Mouse (Mus musculus): ENCODE measurements around the gene Alg9. TPM values are rescaled to one million over a fixed set of nuclear protein-coding genes. Genes with fewer than 3 reads are reported as not detected.

Alg9 gene
- polyA plus RNA-seq, 1 experiment = 23.2 TPM

DNA sequence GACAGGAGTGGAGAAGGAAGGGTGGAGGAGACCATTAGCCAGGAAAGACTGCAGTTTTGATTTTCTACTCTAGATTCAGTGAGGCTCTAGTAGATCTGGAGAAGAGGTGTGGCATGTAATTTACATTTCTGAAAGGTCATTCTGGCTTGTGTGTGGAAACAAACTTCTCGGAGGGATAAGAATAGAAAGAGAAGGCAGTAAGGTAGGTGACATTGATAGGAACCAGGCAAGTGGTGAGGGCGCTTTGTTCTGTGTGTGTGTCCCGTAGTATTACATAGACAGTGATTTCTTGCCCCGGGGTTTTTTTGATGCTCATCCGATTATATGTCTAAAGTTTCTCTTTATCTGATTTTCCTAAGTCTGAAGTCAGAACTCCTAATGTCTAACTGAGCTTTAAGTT, 90.1 kb downstream of the Alg9 start:
- DNase-seq = no peak
- Histone ChIP-seq H3K36me3 (ENCODE audit: control insufficient read depth, insufficient read depth, low read length) (peaks cover 47% of the 10 kb centered on the region), H3K27me3 (ENCODE audit: control insufficient read depth, insufficient read depth, low read length) (no peaks in the 10 kb centered on the region), H3K27ac (ENCODE audit: control insufficient read depth, insufficient read depth, low read length) (no peak overlapping the region), H3K4me1 (replicated peaks; ENCODE audit: control insufficient read depth, insufficient read depth, low read length) (peaks cover 11% of the 10 kb centered on the region), H3K4me3 (ENCODE audit: control insufficient read depth, insufficient read depth, low read length) (no peak overlapping the region)
- 95% methylated on average over 5 of the region's 5 CpGs for WGBS
- TF ChIP-seq POLR2A (IDR thresholded peaks at IDR 0.05; ENCODE audit: control insufficient read depth, extremely low read depth, insufficient read depth, low read length, poor library complexity) (no peak), CTCF (IDR thresholded peaks at IDR 0.05; ENCODE audit: borderline replicate concordance, control insufficient read depth, extremely low read depth, insufficient read depth, low read length, poor library complexity) (no peak)

DNA sequence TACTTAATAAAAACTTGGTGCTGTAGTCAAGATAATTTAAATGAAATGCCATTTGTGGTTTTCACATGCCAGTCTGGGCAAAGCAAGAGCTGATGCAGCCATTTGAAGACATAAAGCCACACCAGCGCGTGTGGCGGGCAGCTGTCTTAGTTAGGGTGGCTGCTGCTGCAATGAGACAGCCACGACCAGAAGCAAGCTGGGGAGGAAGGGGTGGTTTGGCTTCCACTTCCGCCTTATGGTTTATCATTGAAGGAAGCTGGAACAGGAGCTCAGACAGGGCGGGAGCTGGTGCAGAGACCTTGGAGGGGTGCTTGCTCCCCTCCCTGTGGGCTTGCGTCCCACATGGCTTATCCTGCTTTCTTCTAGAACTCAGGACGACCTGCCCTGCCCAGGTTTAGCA, 91.0 kb downstream of the Alg9 start:
- H3K27ac ChIP-seq (ENCODE audit: control insufficient read depth, insufficient read depth, low read length) = no peak overlapping the region
- peak; percentile 40 for DNase-seq
- TF ChIP-seq POLR2A (IDR thresholded peaks at IDR 0.05; ENCODE audit: control insufficient read depth, extremely low read depth, insufficient read depth, low read length, poor library complexity) (no peak), CTCF (IDR thresholded peaks at IDR 0.05; ENCODE audit: borderline replicate concordance, control insufficient read depth, extremely low read depth, insufficient read depth, low read length, poor library complexity) (no peak)
- 18% methylated on average over 8 of the region's 8 CpGs for WGBS
- H3K27me3 ChIP-seq (ENCODE audit: control insufficient read depth, insufficient read depth, low read length) = no peaks in the 10 kb centered on the region
- peaks cover 11% of the 10 kb centered on the region for H3K4me1 ChIP-seq (replicated peaks; ENCODE audit: control insufficient read depth, insufficient read depth, low read length)
- H3K4me3 ChIP-seq (ENCODE audit: control insufficient read depth, insufficient read depth, low read length) = no peak overlapping the region
- H3K36me3 ChIP-seq (ENCODE audit: control insufficient read depth, insufficient read depth, low read length) = peaks cover 56% of the 10 kb centered on the region

DNA sequence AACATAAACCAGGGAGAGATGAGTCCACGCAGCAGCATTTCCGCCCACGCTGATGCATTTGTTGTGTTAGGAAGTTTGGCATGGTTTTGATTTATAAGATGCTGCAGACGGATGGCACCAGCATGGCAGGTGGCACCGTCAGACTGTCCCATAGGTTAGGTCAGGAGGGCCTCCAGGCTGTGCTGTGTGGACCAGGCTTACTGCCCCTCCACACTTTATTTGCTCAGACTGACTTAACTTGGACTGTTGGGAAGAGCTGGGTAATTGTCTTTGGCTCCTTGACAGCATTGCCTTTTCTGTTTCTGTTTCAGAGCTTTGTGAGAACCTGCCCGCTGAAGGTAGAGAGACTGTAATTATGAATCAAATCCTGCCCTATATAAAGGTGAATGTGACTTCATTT, 92.2 kb downstream of the Alg9 start:
- 99% methylated on average over 6 of the region's 6 CpGs for WGBS
- Histone ChIP-seq H3K4me1 (replicated peaks; ENCODE audit: control insufficient read depth, insufficient read depth, low read length) (peaks cover 11% of the 10 kb centered on the region), H3K27me3 (ENCODE audit: control insufficient read depth, insufficient read depth, low read length) (no peaks in the 10 kb centered on the region), H3K4me3 (ENCODE audit: control insufficient read depth, insufficient read depth, low read length) (no peak overlapping the region), H3K36me3 (ENCODE audit: control insufficient read depth, insufficient read depth, low read length) (peaks cover 51% of the 10 kb centered on the region), H3K27ac (ENCODE audit: control insufficient read depth, insufficient read depth, low read length) (no peak overlapping the region)
- DNase-seq = no peak
- no peak for TF ChIP-seq CTCF (IDR thresholded peaks at IDR 0.05; ENCODE audit: borderline replicate concordance, control insufficient read depth, extremely low read depth, insufficient read depth, low read length, poor library complexity)

DNA sequence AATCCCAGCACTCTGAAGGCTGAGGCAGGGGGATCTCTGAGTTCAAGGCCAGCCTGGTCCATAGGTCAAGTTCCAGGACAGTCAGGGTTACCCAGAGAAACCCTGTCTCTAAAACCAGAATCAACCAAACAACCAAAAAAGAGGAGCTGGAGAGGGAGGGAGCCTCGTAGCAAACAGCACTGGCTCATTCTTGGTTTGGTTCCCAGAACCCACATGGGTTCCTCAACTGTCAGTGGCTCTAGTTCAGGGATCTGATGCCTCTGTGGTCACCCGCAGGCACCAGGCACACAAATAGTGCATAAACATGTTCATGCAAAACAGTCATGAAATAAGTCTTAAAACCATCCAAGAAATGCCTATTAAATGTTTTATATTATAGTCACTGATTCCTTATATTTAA, 93.4 kb downstream of the Alg9 start:
- no peak for DNase-seq

DNA sequence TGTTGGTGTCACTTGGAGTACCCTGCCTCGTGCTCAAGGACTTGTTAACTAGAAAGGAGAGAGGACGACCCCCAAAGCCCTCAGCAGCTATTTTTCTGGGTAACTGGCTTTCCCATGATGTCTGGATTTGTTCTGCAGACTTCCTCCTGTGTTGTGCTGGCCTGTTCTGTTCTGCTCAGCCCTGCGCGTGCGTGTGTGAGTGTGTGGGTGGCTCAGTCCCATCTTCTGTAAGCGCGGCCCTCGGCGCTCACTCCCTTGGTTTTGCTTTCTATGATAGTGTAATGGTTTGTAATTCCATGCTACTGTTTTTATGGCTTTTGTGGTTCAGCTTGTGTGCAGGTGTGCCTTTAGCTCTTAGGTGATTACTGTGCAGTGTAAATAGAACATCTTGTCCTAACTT, 98.4 kb downstream of the Alg9 start:
- H3K4me3 ChIP-seq (ENCODE audit: control insufficient read depth, insufficient read depth, low read length) = no peak overlapping the region
- peaks cover 52% of the 10 kb centered on the region for H3K36me3 ChIP-seq (ENCODE audit: control insufficient read depth, insufficient read depth, low read length)
- no peaks in the 10 kb centered on the region for H3K27me3 ChIP-seq (ENCODE audit: control insufficient read depth, insufficient read depth, low read length)
- no peak overlapping the region for H3K27ac ChIP-seq (ENCODE audit: control insufficient read depth, insufficient read depth, low read length)
- no peak for DNase-seq
- no peaks in the 10 kb centered on the region for H3K4me1 ChIP-seq (replicated peaks; ENCODE audit: control insufficient read depth, insufficient read depth, low read length)
- TF ChIP-seq POLR2A (IDR thresholded peaks at IDR 0.05; ENCODE audit: control insufficient read depth, extremely low read depth, insufficient read depth, low read length, poor library complexity) (no peak), CTCF (IDR thresholded peaks at IDR 0.05; ENCODE audit: borderline replicate concordance, control insufficient read depth, extremely low read depth, insufficient read depth, low read length, poor library complexity) (no peak)
- 91% methylated on average over 9 of the region's 9 CpGs for WGBS

More for the DNA sequence above, 93.4 kb downstream of the Alg9 start:
- Histone ChIP-seq H3K36me3 (ENCODE audit: control insufficient read depth, insufficient read depth, low read length) (peaks cover 45% of the 10 kb centered on the region), H3K27ac (ENCODE audit: control insufficient read depth, insufficient read depth, low read length) (no peak overlapping the region), H3K4me1 (replicated peaks; ENCODE audit: control insufficient read depth, insufficient read depth, low read length) (peaks cover 11% of the 10 kb centered on the region), H3K27me3 (ENCODE audit: control insufficient read depth, insufficient read depth, low read length) (no peaks in the 10 kb centered on the region), H3K4me3 (ENCODE audit: control insufficient read depth, insufficient read depth, low read length) (no peak overlapping the region)
- TF ChIP-seq POLR2A (IDR thresholded peaks at IDR 0.05; ENCODE audit: control insufficient read depth, extremely low read depth, insufficient read depth, low read length, poor library complexity) (no peak), CTCF (IDR thresholded peaks at IDR 0.05; ENCODE audit: borderline replicate concordance, control insufficient read depth, extremely low read depth, insufficient read depth, low read length, poor library complexity) (no peak)
- WGBS = 80% methylated on average over 2 of the region's 2 CpGs

DNA sequence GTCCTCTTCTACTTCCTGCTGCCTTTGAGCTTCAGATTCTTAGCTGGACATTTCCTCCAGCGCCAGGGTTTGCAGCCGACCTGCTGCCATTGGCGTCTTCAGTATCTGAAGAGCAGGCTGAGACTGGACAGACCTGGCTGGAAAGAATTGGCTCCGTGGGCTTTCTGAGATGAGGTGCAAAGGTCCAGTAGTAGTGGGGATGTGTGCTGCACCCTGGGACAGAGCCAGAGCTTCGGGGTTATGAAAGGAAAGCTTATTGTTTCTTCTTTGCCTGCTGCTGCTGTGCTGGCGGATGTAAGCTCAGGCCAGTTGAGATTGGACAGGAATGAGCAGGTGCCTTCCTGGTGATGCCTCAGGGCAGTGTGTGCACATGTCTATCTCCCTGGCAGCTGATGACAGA, 99.2 kb downstream of the Alg9 start:
- Histone ChIP-seq H3K27ac (ENCODE audit: control insufficient read depth, insufficient read depth, low read length) (no peak overlapping the region), H3K36me3 (ENCODE audit: control insufficient read depth, insufficient read depth, low read length) (peaks cover 55% of the 10 kb centered on the region), H3K4me1 (replicated peaks; ENCODE audit: control insufficient read depth, insufficient read depth, low read length) (no peaks in the 10 kb centered on the region), H3K27me3 (ENCODE audit: control insufficient read depth, insufficient read depth, low read length) (no peaks in the 10 kb centered on the region), H3K4me3 (ENCODE audit: control insufficient read depth, insufficient read depth, low read length) (no peak overlapping the region)
- DNase-seq = no peak
- 96% methylated on average over 6 of the region's 6 CpGs for WGBS
- no peak for TF ChIP-seq CTCF (IDR thresholded peaks at IDR 0.05; ENCODE audit: borderline replicate concordance, control insufficient read depth, extremely low read depth, insufficient read depth, low read length, poor library complexity)
- no peak for TF ChIP-seq POLR2A (IDR thresholded peaks at IDR 0.05; ENCODE audit: control insufficient read depth, extremely low read depth, insufficient read depth, low read length, poor library complexity)

DNA sequence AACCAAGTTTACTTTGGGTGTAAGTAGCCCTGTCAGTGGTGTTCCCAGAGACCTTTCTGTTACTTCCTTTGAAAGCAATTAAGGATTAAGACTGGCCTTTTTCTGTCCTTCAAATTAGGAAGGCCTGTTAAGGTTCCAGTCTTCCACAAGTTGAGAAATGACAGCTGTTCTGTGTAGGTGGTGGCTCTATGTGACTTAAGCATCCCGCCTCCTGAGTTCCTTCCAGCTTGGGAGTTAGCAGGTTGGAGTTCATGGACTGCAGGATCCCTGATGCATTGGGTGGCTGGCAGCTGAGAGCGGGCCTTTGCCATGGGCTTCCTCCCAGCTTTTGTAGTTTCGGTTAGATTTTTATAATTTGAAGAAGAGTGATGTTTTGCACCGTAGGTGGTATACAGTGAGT, 100.7 kb downstream of the Alg9 start:
- no peak overlapping the region for H3K27ac ChIP-seq (ENCODE audit: control insufficient read depth, insufficient read depth, low read length)
- no peak for TF ChIP-seq CTCF (IDR thresholded peaks at IDR 0.05; ENCODE audit: borderline replicate concordance, control insufficient read depth, extremely low read depth, insufficient read depth, low read length, poor library complexity)
- no peak for TF ChIP-seq POLR2A (IDR thresholded peaks at IDR 0.05; ENCODE audit: control insufficient read depth, extremely low read depth, insufficient read depth, low read length, poor library complexity)
- no peak for DNase-seq
- H3K4me1 ChIP-seq (replicated peaks; ENCODE audit: control insufficient read depth, insufficient read depth, low read length) = no peaks in the 10 kb centered on the region
- no peak overlapping the region for H3K4me3 ChIP-seq (ENCODE audit: control insufficient read depth, insufficient read depth, low read length)
- WGBS = 97% methylated on average over 4 of the region's 4 CpGs
- no peaks in the 10 kb centered on the region for H3K27me3 ChIP-seq (ENCODE audit: control insufficient read depth, insufficient read depth, low read length)
- peaks cover 62% of the 10 kb centered on the region for H3K36me3 ChIP-seq (ENCODE audit: control insufficient read depth, insufficient read depth, low read length)

Data from thymus, adult 2 months (tissue).